Mouse (Mus musculus) lung, embryonic 14.5 days (tissue): ENCODE measurements around the gene Bad. TPM values are rescaled to one million over a fixed set of nuclear protein-coding genes. Genes with fewer than 3 reads are reported as not detected.

Source experiments
- ATAC-seq: fragments of 200-750 bp; cut with Nextera tagmentation; 2 replicates; pipeline ENCODE4 v1.8.0; 2017; ENCODE audit warnings: mild to moderate bottlenecking, moderate TSS enrichment, moderate library complexity; ENCODE audit not compliant: insufficient read depth
- DNase-seq: peaks from one replicate; pipeline ENCODE4 v3.0.0-alpha.2; 2015
- H3K27ac ChIP-seq: fragments of 300-500 bp; sonication (generic); 2 replicates; pipeline ENCODE4 v1.5.1; 2014; ENCODE audit warnings: low read depth, mild to moderate bottlenecking, moderate library complexity
- H3K27me3 ChIP-seq: fragments of 300-500 bp; sonication (generic); 2 replicates; pipeline ENCODE4 v1.6.1; 2014; ENCODE audit warnings: low read length, control low read depth; ENCODE audit not compliant: insufficient read depth
- H3K36me3 ChIP-seq: fragments of 300-500 bp; sonication (generic); 2 replicates; pipeline ENCODE4 v1.6.1; 2014; ENCODE audit warnings: control low read depth; ENCODE audit not compliant: insufficient read depth
- H3K4me1 ChIP-seq: fragments of 300-500 bp; sonication (generic); 2 replicates; pipeline ENCODE4 v1.6.1; 2014; ENCODE audit warnings: antibody characterized with exemption, control low read depth; ENCODE audit not compliant: insufficient read depth
- H3K4me2 ChIP-seq: fragments of 300-500 bp; sonication (generic); 2 replicates; pipeline ENCODE4 v1.6.1; 2014; ENCODE audit warnings: mild to moderate bottlenecking
- H3K4me3 ChIP-seq: fragments of 300-500 bp; sonication (generic); 2 replicates; pipeline ENCODE4 v1.5.1; 2014; ENCODE audit warnings: low read depth, low read length
- H3K9ac ChIP-seq: fragments of 300-500 bp; sonication (generic); 2 replicates; pipeline ENCODE4 v1.6.1; 2014
- H3K9me3 ChIP-seq: fragments of 300-500 bp; sonication (generic); 2 replicates; pipeline ENCODE4 v1.6.1; 2016; ENCODE audit warnings: low read depth, low read length, control low read depth
- CTCF ChIP-seq: IDR thresholded peaks from 2 replicates; pipeline ENCODE4 v1.5.1; 2016; ENCODE audit warnings: antibody characterized with exemption, low read depth
- WGBS: fragments of 180-500 bp; shearing (Covaris S2); extraction: QIAGEN DNeasy Blood & Tissue Kit; methylation state at CpG from one replicate; pipeline ENCODE4 v1.1.7; 2014; 5-methylcytosine and 5-hydroxymethylcytosine counted together
- polyA plus RNA-seq: library from polyadenylated mRNA; unstranded; fragments of >200 nt; fragmentation: Nextera tagmentation; extraction: Ambion mirVana; gene quantifications from 2 replicates; pipeline ENCODE4 v1.2.1, GENCODE M21; 2014

Gene Bad
- polyA plus RNA-seq, 1 experiment from 2014 or later: 61.0 TPM

DNA sequence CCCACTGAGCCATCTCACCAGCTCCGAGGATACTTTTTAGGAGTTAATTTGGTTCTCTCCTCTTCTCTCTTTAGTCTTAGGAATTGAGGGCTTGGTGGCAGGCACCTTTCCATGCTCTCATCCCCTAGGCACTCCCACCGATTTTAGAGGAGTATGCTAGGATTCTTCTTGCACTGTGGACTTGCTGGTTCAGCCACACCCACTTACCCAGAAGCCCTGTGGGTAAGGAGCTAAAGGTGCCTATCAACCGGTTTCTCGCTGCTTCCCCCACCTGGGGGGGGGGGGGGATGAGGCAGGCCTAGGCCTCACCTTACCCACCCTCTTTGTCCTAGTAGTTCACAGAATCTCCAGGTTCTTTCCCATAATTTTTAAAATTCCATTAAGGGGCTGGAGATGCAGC lies 6.1 kb downstream of the Bad start:
- H3K9ac ChIP-seq: no peak overlapping the region
- no peaks in the 10 kb centered on the region for H3K9me3 ChIP-seq
- no peaks in the 10 kb centered on the region for H3K27me3 ChIP-seq
- no peak for TF ChIP-seq CTCF
- H3K4me1 ChIP-seq: peaks cover 16% of the 10 kb centered on the region
- 61% methylated on average over 4 of the region's 4 CpGs for WGBS
- DNase-seq (no peak), ATAC-seq (no peak)
- no peak overlapping the region for H3K4me2 ChIP-seq
- no peak overlapping the region for H3K27ac ChIP-seq
- no peak overlapping the region for H3K4me3 ChIP-seq
- 0 out of 2 replicates have a peak, but pooled peaks cover 8% of the 10 kb centered on the region for H3K36me3 ChIP-seq

- Histone ChIP-seq H3K4me3 (no peak overlapping the region), H3K4me1 (peaks cover 16% of the 10 kb centered on the region), H3K4me2 (no peak overlapping the region), H3K27ac (no peak overlapping the region), H3K9me3 (no peaks in the 10 kb centered on the region), H3K36me3 (0 out of 2 replicates have a peak, but pooled peaks cover 8% of the 10 kb centered on the region), H3K27me3 (no peaks in the 10 kb centered on the region), H3K9ac (no peak overlapping the region)
- no peak for ATAC-seq
- TF ChIP-seq CTCF: no peak
- 75% methylated on average over 4 of the region's 4 CpGs for WGBS
- no peak for DNase-seq
These were observed 6.5 kb downstream of the Bad start for GRCm38 (mm10) chr19:6948186-6948585.

DNA sequence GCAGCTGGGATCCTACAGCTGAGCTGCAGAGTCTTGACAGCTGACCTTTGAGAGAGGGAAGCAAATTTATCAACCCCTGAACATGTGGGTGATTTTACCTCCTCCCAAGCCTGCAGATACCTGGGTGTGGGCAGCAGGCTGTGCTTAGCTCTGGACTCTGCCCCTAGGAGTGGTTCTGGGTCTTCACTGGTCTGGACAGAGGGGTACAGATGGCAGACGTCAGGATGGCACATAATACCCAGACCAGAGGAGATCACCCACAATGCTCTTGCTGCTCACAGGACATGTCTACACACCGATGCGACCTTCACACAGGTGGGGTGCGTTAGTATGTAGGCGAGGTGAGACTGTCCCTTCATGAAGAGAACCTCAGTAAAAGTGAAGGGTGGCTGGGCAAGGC lies 7.9 kb downstream of the Bad start:
- Histone ChIP-seq H3K4me1 (peaks cover 17% of the 10 kb centered on the region), H3K4me3 (peak overlapping the region; percentile 55; the same call in 1 of the 2 replicates), H3K27me3 (no peaks in the 10 kb centered on the region), H3K4me2 (peak overlapping the region; percentile 95), H3K36me3 (peaks cover 19% of the 10 kb centered on the region), H3K9me3 (no peaks in the 10 kb centered on the region), H3K27ac (no peak overlapping the region), H3K9ac (no peak overlapping the region)
- no peak for TF ChIP-seq CTCF
- ATAC-seq: no peak
- WGBS: 88% methylated on average over 5 of the region's 5 CpGs
- no peak for DNase-seq

GRCm38 (mm10) chr19:6949951-6950350 lies 8.3 kb downstream of the Bad start:
- peak overlapping the region; percentile 55 for H3K4me3 ChIP-seq
- H3K9ac ChIP-seq: peak overlapping the region; percentile 73
- peaks cover 17% of the 10 kb centered on the region for H3K4me1 ChIP-seq
- peak overlapping the region; percentile 95 for H3K4me2 ChIP-seq
- no peak for TF ChIP-seq CTCF
- DNase-seq: no peak
- peaks cover 21% of the 10 kb centered on the region for H3K36me3 ChIP-seq
- ATAC-seq: no peak
- H3K27ac ChIP-seq: peak overlapping the region; percentile 99
- WGBS: 52% methylated on average over 5 of the region's 5 CpGs
- H3K9me3 ChIP-seq: no peaks in the 10 kb centered on the region
- H3K27me3 ChIP-seq: no peaks in the 10 kb centered on the region

GRCm38 (mm10) chr19:6950613-6951153 lies 9.0 kb downstream of the Bad start:
- ATAC-seq: peak; percentile 27
- H3K36me3 ChIP-seq: peaks cover 27% of the 10 kb centered on the region
- H3K27ac ChIP-seq: peak overlapping the region; percentile 99
- H3K4me3 ChIP-seq: peak overlapping the region; percentile 55
- H3K4me1 ChIP-seq: peaks cover 17% of the 10 kb centered on the region
- no peaks in the 10 kb centered on the region for H3K27me3 ChIP-seq
- DNase-seq: peak; percentile 79
- no peaks in the 10 kb centered on the region for H3K9me3 ChIP-seq
- under 1% methylated on average over 28 of the region's 28 CpGs for WGBS
- no peak for TF ChIP-seq CTCF
- peak overlapping the region; percentile 73 for H3K9ac ChIP-seq
- H3K4me2 ChIP-seq: peak overlapping the region; percentile 95

DNA sequence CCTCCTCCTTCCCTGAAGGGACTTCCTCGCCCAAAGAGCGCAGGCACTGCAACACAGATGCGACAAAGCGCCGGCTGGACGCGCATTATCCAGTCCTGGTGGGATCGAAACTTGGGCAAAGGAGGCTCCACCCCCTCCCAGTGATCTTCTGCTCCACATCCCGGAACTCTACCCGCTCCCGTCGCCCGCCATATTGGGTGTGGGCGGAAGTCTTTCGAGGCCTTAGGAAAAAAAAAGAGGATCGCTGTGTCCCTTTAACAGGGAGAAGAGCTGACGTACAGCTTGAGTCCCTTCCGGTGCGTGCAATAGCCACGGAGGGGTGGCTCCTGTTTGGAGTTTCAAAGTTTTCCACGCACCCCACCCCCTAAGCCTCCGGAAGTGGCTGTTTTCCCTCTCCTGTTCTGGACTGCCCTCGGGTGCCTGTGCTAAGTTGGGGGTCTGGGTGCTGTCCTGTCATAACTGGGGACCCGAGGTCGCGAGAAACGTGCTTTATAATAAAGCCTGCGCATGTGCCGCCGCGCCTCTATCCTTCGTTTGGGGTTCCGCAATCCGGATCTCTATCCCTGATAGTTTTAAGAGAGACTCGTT lies 9.8 kb downstream of the Bad start:
- Histone ChIP-seq H3K27ac (peak overlapping the region; percentile 99), H3K4me2 (peak overlapping the region; percentile 95), H3K4me1 (peaks cover 17% of the 10 kb centered on the region), H3K27me3 (no peaks in the 10 kb centered on the region), H3K9me3 (no peaks in the 10 kb centered on the region), H3K4me3 (peak overlapping the region; percentile 55), H3K9ac (peak overlapping the region; percentile 73), H3K36me3 (peaks cover 33% of the 10 kb centered on the region)
- DNase-seq: peak; percentile 96
- ATAC-seq: peak; percentile 80
- TF ChIP-seq CTCF: no peak
- 1% methylated on average over 35 of the region's 35 CpGs for WGBS

GRCm38 (mm10) chr19:6951994-6952711 lies 10.5 kb downstream of the Bad start:
- Histone ChIP-seq H3K9me3 (no peaks in the 10 kb centered on the region), H3K4me1 (peaks cover 17% of the 10 kb centered on the region), H3K9ac (peak overlapping the region; percentile 73), H3K27me3 (no peaks in the 10 kb centered on the region), H3K4me2 (peak overlapping the region; percentile 95), H3K4me3 (peak overlapping the region; percentile 55), H3K36me3 (peaks cover 40% of the 10 kb centered on the region), H3K27ac (peak overlapping the region; percentile 99)
- 2% methylated on average over 31 of the region's 31 CpGs for WGBS
- peak; percentile 65 for ATAC-seq
- DNase-seq: peak; percentile 86
- TF ChIP-seq CTCF: no peak
